Mouse (Mus musculus) limb, embryonic 13.5 days (tissue): ENCODE measurements around the gene Lrrc7. TPM values are rescaled to one million over a fixed set of nuclear protein-coding genes. Genes with fewer than 3 reads are reported as not detected.

Experiments
- ATAC-seq: fragments of 200-750 bp; cut with Nextera tagmentation; 2 replicates; pipeline ENCODE4 v1.8.0; 2017; ENCODE audit warnings: low read depth, moderate number of reproducible peaks, moderate TSS enrichment; ENCODE audit not compliant: low FRiP score
- H3K27ac ChIP-seq: fragments of 300-500 bp; sonication (generic); 2 replicates; pipeline ENCODE4 v1.5.1; 2015; ENCODE audit warnings: inconsistent platforms, mild to moderate bottlenecking, moderate library complexity
- H3K27me3 ChIP-seq: fragments of 300-500 bp; sonication (generic); 2 replicates; pipeline ENCODE4 v1.6.1; 2015; ENCODE audit warnings: mild to moderate bottlenecking, inconsistent platforms
- H3K36me3 ChIP-seq: fragments of 300-500 bp; sonication (generic); 2 replicates; pipeline ENCODE4 v1.6.1; 2015; ENCODE audit warnings: inconsistent platforms, mild to moderate bottlenecking, moderate library complexity
- H3K4me1 ChIP-seq: fragments of 300-500 bp; sonication (generic); 2 replicates; pipeline ENCODE4 v1.6.1; 2015; ENCODE audit warnings: inconsistent platforms
- H3K4me2 ChIP-seq: fragments of 300-500 bp; sonication (generic); replicated peaks from 2 replicates; pipeline ENCODE4 v1.6.1; 2015; ENCODE audit warnings: inconsistent platforms, mild to moderate bottlenecking, moderate library complexity
- H3K4me3 ChIP-seq: fragments of 300-500 bp; sonication (generic); 2 replicates; pipeline ENCODE4 v1.5.1; 2015; ENCODE audit warnings: moderate library complexity, mild to moderate bottlenecking, inconsistent platforms
- H3K9ac ChIP-seq: fragments of 300-500 bp; sonication (generic); 2 replicates; pipeline ENCODE4 v1.6.1; 2015; ENCODE audit warnings: mild to moderate bottlenecking, inconsistent platforms
- H3K9me3 ChIP-seq: fragments of 300-500 bp; sonication (generic); 2 replicates; pipeline ENCODE4 v1.6.1; 2016; ENCODE audit warnings: inconsistent platforms
- WGBS: fragments of 180-500 bp; shearing (Covaris S2); methylation state at CpG from one replicate; pipeline ENCODE4 v1.1.7; 2015; 5-methylcytosine and 5-hydroxymethylcytosine counted together
- polyA plus RNA-seq: library from polyadenylated mRNA; unstranded; fragments of >200 nt; fragmentation: Nextera tagmentation; extraction: Ambion mirVana; gene quantifications from 2 replicates; pipeline ENCODE4 v1.2.1, GENCODE M21; 2015

Lrrc7 gene
- polyA plus RNA-seq, 1 experiment from 2014 or later: 1.4 TPM

DNA sequence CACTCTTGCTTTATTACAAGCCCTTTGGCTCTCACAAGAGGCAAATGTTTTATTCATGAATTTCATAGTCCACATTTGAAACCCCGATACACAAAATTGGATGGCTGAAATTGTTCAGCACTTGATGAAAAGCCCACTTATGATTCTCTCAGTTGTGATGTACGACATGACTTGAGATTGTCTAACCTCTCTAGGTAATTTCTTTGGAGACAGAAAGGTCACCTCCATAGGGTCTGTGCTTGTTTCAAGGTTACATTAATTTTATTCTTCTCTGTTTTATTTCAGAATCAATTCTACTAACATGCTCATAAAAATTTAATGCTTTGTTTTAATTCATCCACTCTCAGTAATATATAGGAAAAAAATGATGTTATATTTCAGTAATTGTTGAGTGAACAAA, 351.4 kb downstream of the Lrrc7 start:
- H3K9ac ChIP-seq: no peak overlapping the region
- no peak overlapping the region for H3K27ac ChIP-seq
- WGBS: 86% methylated on average over 2 of the region's 2 CpGs
- H3K36me3 ChIP-seq: no peaks in the 10 kb centered on the region
- no peaks in the 10 kb centered on the region for H3K4me1 ChIP-seq
- ATAC-seq: no peak
- no peaks in the 10 kb centered on the region; the same call in 1 of the 2 replicates for H3K27me3 ChIP-seq
- H3K4me3 ChIP-seq: no peak overlapping the region
- H3K9me3 ChIP-seq: no peaks in the 10 kb centered on the region
- no peak overlapping the region for H3K4me2 ChIP-seq

DNA sequence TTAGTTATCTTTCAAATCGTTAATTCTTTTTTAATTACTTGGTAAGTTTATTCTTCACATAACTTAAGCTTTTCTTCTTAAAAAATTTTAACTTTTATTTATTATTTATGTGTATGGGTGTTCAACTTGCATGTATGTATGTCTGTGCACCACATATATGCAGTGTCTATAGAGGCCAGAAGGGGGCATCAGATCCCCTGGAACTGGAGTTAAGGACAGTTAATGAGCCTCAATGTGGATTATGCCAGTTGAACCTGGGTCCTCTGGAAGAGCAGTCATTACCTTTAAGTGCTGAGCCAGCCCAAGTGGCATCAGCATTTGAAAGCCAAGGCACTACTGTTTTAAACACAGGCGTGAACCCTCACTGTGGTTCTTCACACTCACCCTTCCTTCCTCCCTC, 352.0 kb downstream of the Lrrc7 start:
- WGBS: 4% methylated on average over 2 of the region's 2 CpGs
- no peaks in the 10 kb centered on the region for H3K36me3 ChIP-seq
- no peaks in the 10 kb centered on the region for H3K4me1 ChIP-seq
- H3K4me2 ChIP-seq: no peak overlapping the region
- no peak overlapping the region for H3K9ac ChIP-seq
- no peak overlapping the region for H3K4me3 ChIP-seq
- H3K27me3 ChIP-seq: no peaks in the 10 kb centered on the region; the same call in 1 of the 2 replicates
- no peaks in the 10 kb centered on the region for H3K9me3 ChIP-seq
- peak; percentile 40; the same call in 1 of the 2 replicates for ATAC-seq
- H3K27ac ChIP-seq: no peak overlapping the region

DNA sequence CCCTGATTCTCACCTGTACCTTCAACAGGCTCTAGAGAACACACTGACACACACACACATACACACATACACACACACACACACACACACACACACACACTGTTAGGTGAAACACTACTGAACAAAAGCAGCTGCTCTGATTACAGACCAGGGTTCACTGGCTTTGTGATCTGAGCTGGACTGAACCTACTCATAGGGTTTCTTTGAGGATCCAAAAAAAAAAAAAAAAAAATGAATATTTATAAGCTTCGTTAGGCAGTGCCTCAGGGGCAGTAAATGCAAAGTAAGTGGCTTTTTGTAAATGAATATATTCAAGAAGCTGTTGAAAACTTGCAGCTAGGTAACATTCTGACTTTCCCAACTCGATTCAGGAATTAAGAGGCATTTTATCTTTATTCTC, 354.2 kb downstream of the Lrrc7 start:
- no peak overlapping the region for H3K4me2 ChIP-seq
- H3K4me3 ChIP-seq: no peak overlapping the region
- no peak overlapping the region for H3K9ac ChIP-seq
- WGBS: 50% methylated on average over 2 of the region's 2 CpGs
- no peaks in the 10 kb centered on the region for H3K27me3 ChIP-seq
- H3K9me3 ChIP-seq: no peaks in the 10 kb centered on the region
- no peak overlapping the region for H3K27ac ChIP-seq
- no peaks in the 10 kb centered on the region for H3K4me1 ChIP-seq
- ATAC-seq: no peak
- no peaks in the 10 kb centered on the region for H3K36me3 ChIP-seq

DNA sequence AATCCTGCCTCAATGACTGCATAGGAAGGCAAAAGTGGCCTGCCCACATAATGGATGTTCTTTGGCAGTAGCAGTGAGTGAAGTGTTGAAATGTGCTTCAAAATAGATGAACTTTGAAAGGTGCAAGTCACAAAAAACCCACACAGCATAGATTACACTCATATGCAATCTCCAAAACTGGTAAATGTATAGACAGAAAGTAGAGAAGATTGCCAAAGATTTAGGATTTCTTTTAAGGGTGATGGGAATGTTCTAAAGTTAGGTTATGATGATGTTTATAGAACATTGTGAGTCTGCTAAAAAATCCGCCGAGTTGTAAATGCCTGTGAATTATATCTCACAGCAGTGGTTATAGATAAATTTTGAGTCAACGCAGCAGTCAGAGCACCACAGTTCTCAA, 359.2 kb downstream of the Lrrc7 start:
- no peak overlapping the region for H3K27ac ChIP-seq
- no peaks in the 10 kb centered on the region for H3K9me3 ChIP-seq
- H3K36me3 ChIP-seq: no peaks in the 10 kb centered on the region
- no peak overlapping the region for H3K9ac ChIP-seq
- ATAC-seq: no peak
- H3K4me2 ChIP-seq: no peak overlapping the region
- H3K27me3 ChIP-seq: no peaks in the 10 kb centered on the region
- no peak overlapping the region for H3K4me3 ChIP-seq
- H3K4me1 ChIP-seq: no peaks in the 10 kb centered on the region
- 94% methylated on average over 3 of the region's 3 CpGs for WGBS

DNA sequence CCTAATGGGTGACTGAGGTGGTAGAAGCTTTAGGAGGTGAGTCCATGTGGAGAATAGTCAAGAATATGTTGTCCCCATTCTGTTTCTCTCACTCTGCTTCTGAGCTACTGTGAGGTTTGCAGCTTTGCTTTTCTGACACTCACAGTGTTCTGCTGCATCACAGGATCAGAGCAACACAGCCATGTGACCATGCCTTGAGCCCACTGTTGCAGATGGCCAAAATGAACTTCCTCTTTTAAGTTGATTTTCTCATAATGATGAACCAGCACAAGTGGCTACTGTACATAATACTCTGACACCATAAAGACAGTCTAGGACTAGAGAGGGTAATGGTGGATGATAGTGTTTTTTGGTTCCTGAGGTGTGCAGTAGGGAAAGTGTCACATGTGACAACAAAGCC, 366.6 kb downstream of the Lrrc7 start:
- Histone ChIP-seq H3K4me2 (no peak overlapping the region), H3K27ac (no peak overlapping the region), H3K4me1 (no peaks in the 10 kb centered on the region), H3K27me3 (no peaks in the 10 kb centered on the region), H3K36me3 (no peaks in the 10 kb centered on the region), H3K9ac (no peak overlapping the region), H3K9me3 (no peaks in the 10 kb centered on the region), H3K4me3 (no peak overlapping the region)
- ATAC-seq: no peak

DNA sequence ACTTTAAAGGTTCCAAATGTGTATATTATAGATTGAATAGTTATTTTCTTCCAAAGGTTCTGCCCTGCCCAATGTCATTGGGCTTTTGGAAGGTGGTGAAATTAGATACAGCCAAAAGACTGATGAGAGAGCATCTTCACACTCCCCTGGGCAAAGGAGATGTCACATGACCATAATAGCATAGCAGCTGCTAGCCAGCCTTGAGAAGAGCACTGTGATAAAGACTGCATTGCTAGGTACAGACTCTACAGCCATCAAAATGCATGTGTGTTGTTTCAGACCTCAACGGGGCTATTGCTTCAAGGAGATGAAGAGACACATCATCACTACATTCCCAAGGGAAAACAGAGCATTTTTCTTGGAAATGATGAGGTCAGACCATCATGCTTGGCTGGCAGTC, 368.8 kb downstream of the Lrrc7 start:
- H3K27me3 ChIP-seq: no peaks in the 10 kb centered on the region
- H3K27ac ChIP-seq: no peak overlapping the region
- no peaks in the 10 kb centered on the region for H3K4me1 ChIP-seq
- WGBS: 57% methylated on average over 1 of the region's 1 CpGs
- no peaks in the 10 kb centered on the region for H3K9me3 ChIP-seq
- no peak overlapping the region for H3K4me3 ChIP-seq
- H3K4me2 ChIP-seq: no peak overlapping the region
- no peak overlapping the region for H3K9ac ChIP-seq
- no peak for ATAC-seq
- no peaks in the 10 kb centered on the region for H3K36me3 ChIP-seq

DNA sequence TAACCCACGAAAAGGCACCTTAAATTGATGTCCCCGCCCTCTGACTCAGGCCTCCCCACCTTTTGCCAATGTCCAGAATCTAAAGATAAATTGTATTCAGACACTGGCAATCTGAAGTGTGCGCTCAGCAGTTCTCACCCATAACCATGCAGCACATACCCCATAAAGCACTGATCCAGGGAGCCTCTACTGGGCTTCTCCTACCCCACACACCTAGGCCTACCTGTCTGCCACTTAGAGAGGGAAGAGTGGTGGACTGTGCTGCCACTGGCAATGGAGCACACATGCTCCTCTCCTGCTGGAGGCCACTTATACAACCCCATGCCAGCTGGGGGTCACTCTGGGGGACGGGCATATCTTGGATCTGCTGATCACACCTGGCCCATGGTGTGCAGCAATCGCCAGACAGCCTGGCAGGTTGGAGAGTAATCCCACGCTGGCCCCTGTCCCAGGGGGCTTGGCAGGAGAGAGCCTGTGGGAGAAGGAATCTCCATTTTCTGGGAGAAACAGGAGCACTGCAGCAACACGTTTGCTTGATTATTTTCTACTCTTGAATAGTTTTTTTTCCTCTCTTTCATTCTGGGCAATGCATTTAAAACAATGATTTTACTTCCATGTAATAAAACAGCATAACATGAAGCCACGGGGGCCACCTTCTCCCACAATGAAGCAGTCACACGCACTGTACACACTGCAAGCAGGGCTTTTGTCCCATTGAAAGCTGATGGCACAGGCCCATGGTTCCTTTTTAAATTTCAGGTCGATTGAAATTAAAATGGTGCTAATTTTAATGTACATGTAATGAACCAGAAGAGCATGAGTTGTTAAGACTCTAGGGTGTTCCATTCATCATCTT, 386.9 kb downstream of the Lrrc7 start:
- ATAC-seq: no peak
- WGBS: 76% methylated on average over 10 of the region's 10 CpGs
- H3K27ac ChIP-seq: no peak overlapping the region
- no peak overlapping the region for H3K4me2 ChIP-seq
- no peaks in the 10 kb centered on the region for H3K4me1 ChIP-seq
- H3K27me3 ChIP-seq: no peaks in the 10 kb centered on the region
- no peaks in the 10 kb centered on the region for H3K9me3 ChIP-seq
- no peak overlapping the region for H3K4me3 ChIP-seq
- H3K36me3 ChIP-seq: no peaks in the 10 kb centered on the region
- no peak overlapping the region for H3K9ac ChIP-seq

DNA sequence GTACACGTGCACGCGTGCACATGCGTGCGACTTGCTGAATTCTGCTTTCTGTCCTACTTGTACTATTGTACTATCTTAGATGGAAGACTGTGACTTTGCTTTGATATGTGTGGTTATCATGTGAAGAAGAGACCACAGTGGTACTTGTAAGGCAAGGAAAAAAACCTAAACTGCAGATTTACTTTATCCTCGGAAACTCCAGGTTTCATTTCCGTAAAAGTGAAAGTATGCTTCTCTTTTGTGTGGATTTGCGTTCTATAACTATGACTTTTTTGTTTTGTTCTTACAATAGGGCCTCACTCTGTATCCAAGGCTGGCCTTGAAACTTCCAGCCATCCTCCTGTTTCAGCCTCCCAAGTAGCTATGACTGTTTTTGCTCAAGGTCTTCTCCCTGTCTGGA, 392.8 kb downstream of the Lrrc7 start:
- H3K4me3 ChIP-seq: no peak overlapping the region
- H3K27me3 ChIP-seq: no peaks in the 10 kb centered on the region
- no peaks in the 10 kb centered on the region for H3K9me3 ChIP-seq
- no peak overlapping the region for H3K27ac ChIP-seq
- no peak overlapping the region for H3K9ac ChIP-seq
- H3K4me2 ChIP-seq: no peak overlapping the region
- H3K4me1 ChIP-seq: no peaks in the 10 kb centered on the region
- ATAC-seq: no peak
- 95% methylated on average over 8 of the region's 8 CpGs for WGBS
- H3K36me3 ChIP-seq: no peaks in the 10 kb centered on the region

DNA sequence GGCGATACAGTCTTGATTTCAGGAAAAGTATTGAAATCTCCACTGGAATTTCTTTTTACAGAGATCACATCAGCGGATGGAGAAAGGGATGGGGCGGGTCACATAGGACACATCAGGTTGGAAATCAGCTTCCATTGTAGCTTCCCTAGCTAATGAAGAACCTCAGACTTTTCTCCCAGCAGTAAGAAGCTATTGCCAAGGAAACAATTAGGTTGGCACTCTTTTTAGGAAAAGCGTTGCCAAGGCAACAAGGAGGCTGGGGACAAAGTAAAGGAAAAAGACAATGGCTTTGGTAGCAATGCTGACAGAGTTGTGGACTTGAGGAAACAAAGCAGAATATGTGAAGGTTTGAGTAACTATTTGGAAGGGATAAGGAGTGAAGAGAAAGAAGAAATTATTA, 393.6 kb downstream of the Lrrc7 start:
- no peak overlapping the region for H3K4me3 ChIP-seq
- H3K4me1 ChIP-seq: no peaks in the 10 kb centered on the region
- H3K9me3 ChIP-seq: no peaks in the 10 kb centered on the region
- no peak overlapping the region for H3K27ac ChIP-seq
- WGBS: 92% methylated on average over 4 of the region's 4 CpGs
- no peaks in the 10 kb centered on the region for H3K27me3 ChIP-seq
- no peak overlapping the region for H3K4me2 ChIP-seq
- no peak for ATAC-seq
- H3K36me3 ChIP-seq: no peaks in the 10 kb centered on the region
- no peak overlapping the region for H3K9ac ChIP-seq

DNA sequence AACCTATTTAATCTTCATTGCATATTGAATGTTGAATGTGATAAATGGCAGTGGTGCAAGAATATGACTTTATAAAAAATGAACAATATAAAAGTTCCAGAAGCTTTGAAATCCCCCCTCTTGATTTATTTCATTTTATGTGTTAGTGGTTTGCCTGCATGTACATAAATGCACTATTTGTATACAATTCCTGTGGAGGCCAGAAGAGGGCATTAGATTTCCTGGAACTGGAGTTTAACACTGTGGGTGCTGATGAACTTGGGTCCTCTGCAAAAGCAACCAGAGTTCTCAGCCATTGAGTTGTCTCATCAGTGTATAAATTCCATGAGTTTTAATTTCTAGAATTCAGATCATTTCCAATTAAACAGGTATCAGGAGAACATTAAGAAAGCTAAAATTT, 397.0 kb downstream of the Lrrc7 start:
- Histone ChIP-seq H3K9me3 (no peaks in the 10 kb centered on the region), H3K4me2 (no peak overlapping the region)

DNA sequence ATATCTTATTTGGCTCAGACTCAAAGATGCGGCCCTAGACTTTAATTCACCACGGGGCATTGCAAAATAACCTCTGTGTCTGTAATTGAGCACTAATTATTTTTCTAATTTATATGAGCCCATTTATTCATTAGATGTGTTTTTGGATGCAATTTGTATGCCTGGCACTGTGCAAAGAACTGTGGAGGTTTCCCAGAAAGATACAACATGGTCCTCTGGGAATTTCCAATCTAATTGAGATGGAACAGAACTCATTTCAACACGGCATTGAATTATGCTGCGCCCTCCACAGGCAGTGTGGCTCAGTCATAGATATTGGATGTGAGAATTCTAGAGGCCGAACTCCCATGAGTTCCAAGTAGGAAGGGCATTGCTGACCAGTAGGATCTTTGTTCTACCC, 397.6 kb downstream of the Lrrc7 start:
- Histone ChIP-seq H3K9ac (no peak overlapping the region), H3K4me2 (no peak overlapping the region), H3K4me1 (no peaks in the 10 kb centered on the region), H3K27ac (no peak overlapping the region), H3K9me3 (no peaks in the 10 kb centered on the region), H3K36me3 (no peaks in the 10 kb centered on the region), H3K4me3 (no peak overlapping the region), H3K27me3 (peaks cover 9% of the 10 kb centered on the region; the same call in 1 of the 2 replicates)
- WGBS: 85% methylated on average over 5 of the region's 5 CpGs
- no peak for ATAC-seq

More for the DNA sequence above, 397.0 kb downstream of the Lrrc7 start:
- H3K9ac ChIP-seq: no peak overlapping the region
- peaks cover 9% of the 10 kb centered on the region; the same call in 1 of the 2 replicates for H3K27me3 ChIP-seq
- H3K27ac ChIP-seq: no peak overlapping the region
- ATAC-seq: no peak
- H3K4me1 ChIP-seq: no peaks in the 10 kb centered on the region
- H3K4me3 ChIP-seq: no peak overlapping the region
- H3K36me3 ChIP-seq: no peaks in the 10 kb centered on the region

DNA sequence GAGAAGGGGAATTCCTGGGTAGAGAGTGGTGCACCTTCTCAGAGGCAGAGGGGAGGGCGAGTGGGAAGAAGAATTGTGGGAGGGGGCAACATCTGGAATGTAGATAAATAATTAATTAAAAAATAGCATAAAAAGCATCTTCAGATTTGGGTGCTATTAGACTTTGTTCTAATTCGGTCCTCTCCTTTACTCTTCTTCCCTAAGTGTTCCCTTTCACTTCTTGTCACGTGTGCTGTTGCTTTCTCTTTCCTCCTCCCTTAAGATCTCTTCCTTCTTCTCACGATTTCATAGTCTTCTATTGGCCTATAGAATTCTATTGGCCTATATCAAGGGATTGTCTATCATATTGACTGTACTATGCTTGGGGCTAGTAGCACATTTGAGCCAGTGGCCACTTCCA, 398.9 kb downstream of the Lrrc7 start:
- no peaks in the 10 kb centered on the region for H3K4me1 ChIP-seq
- no peak overlapping the region for H3K4me3 ChIP-seq
- H3K36me3 ChIP-seq: no peaks in the 10 kb centered on the region
- H3K27ac ChIP-seq: no peak overlapping the region
- no peaks in the 10 kb centered on the region for H3K9me3 ChIP-seq
- ATAC-seq: no peak
- H3K4me2 ChIP-seq: no peak overlapping the region
- no peak overlapping the region for H3K9ac ChIP-seq
- H3K27me3 ChIP-seq: peaks cover 9% of the 10 kb centered on the region; the same call in 1 of the 2 replicates
- WGBS: 82% methylated on average over 4 of the region's 4 CpGs

DNA sequence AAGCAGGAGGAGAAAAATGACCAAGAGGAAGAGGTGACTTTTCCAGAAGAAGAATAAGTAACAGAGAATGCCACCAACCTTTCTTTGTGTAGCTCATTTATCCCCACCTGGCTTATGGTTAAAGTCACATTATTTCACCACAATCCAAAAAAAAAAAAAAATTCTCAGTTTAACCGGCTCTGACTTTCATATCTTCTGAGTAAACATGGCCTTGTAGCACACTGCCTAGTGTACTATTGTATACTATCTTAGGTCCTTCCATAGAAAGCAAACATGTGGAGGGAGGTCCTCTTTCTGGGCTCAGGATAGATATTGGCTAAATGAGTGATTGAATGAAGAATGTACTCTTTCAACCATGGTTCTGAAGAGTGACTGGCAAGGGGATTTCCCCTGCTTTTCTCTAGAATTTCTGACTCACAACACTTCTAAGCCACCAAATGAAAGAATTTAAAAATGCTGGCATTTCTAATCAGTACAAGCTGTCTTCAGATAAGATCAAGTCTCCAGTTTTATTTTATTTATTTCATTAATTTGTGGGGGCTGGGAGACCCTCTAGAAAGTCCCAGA, 400.0 kb downstream of the Lrrc7 start:
- WGBS: 93% methylated on average over 1 of the region's 1 CpGs
- Histone ChIP-seq H3K27me3 (peaks cover 15% of the 10 kb centered on the region; the same call in 1 of the 2 replicates), H3K9me3 (no peaks in the 10 kb centered on the region), H3K4me3 (no peak overlapping the region), H3K4me1 (no peaks in the 10 kb centered on the region), H3K4me2 (no peak overlapping the region), H3K36me3 (no peaks in the 10 kb centered on the region), H3K9ac (no peak overlapping the region), H3K27ac (no peak overlapping the region)
- ATAC-seq: no peak
